Mouse (Mus musculus) T-cell, adult 2 months (primary cell): ENCODE measurements around the gene Phactr4.

Source experiments
- DNase-seq: peaks from one replicate; pipeline ENCODE4 v3.0.0; 2022; ENCODE audit warnings: low spot score

Phactr4 gene

GRCm38 (mm10) chr4:132369953-132370750 is 52.1 kb downstream of the Phactr4 start:
- no peak for DNase-seq

- no peak for DNase-seq
Observed at GRCm38 (mm10) chr4:132367480-132368201, 54.6 kb downstream of the Phactr4 start.

GRCm38 (mm10) chr4:132365450-132366060 is 56.7 kb downstream of the Phactr4 start:
- no peak for DNase-seq

- DNase-seq: no peak
Observed at GRCm38 (mm10) chr4:132363487-132363886, 58.8 kb downstream of the Phactr4 start.

- DNase-seq: no peak
Observed at GRCm38 (mm10) chr4:132359510-132359909, 62.8 kb downstream of the Phactr4 start.

GRCm38 (mm10) chr4:132356170-132356569 is 66.1 kb downstream of the Phactr4 start:
- peak; percentile 32 for DNase-seq

- no peak for DNase-seq
Observed at GRCm38 (mm10) chr4:132355403-132355802, 66.9 kb downstream of the Phactr4 start.

GRCm38 (mm10) chr4:132354571-132354970 is 67.7 kb downstream of the Phactr4 start:
- no peak for DNase-seq

GRCm38 (mm10) chr4:132353481-132353885 is 68.8 kb downstream of the Phactr4 start, which contains the start of gene Rcc1:
TSS of gene Rcc1 (minus strand) at chr4:132353605.
- peak; percentile 94 for DNase-seq

GRCm38 (mm10) chr4:132352739-132353138 is 69.5 kb downstream of the Phactr4 start:
- DNase-seq: no peak

GRCm38 (mm10) chr4:132351401-132351800 is 70.9 kb downstream of the Phactr4 start:
- no peak for DNase-seq

GRCm38 (mm10) chr4:132350854-132351253 is 71.4 kb downstream of the Phactr4 start:
- DNase-seq: no peak

- DNase-seq: no peak
Observed at GRCm38 (mm10) chr4:132350123-132350740, 72.1 kb downstream of the Phactr4 start.

- DNase-seq: no peak
Observed at GRCm38 (mm10) chr4:132349495-132350122, 72.7 kb downstream of the Phactr4 start.

GRCm38 (mm10) chr4:132346661-132347060 is 75.6 kb downstream of the Phactr4 start:
- DNase-seq: peak; percentile 4

GRCm38 (mm10) chr4:132346261-132346660 is 76.0 kb downstream of the Phactr4 start:
- no peak for DNase-seq

- no peak for DNase-seq
Observed at GRCm38 (mm10) chr4:132345843-132346212, 76.5 kb downstream of the Phactr4 start.

GRCm38 (mm10) chr4:132345135-132345842 is 77.0 kb downstream of the Phactr4 start:
- DNase-seq: peak; percentile 80

GRCm38 (mm10) chr4:132344403-132345134 is 77.7 kb downstream of the Phactr4 start:
- DNase-seq: peak; percentile 19

GRCm38 (mm10) chr4:132341451-132341850 is 80.8 kb downstream of the Phactr4 start:
- DNase-seq: no peak
